Mouse (Mus musculus): Measurements from ENCODE around the gene Stpg1.

Gene Stpg1

DNA sequence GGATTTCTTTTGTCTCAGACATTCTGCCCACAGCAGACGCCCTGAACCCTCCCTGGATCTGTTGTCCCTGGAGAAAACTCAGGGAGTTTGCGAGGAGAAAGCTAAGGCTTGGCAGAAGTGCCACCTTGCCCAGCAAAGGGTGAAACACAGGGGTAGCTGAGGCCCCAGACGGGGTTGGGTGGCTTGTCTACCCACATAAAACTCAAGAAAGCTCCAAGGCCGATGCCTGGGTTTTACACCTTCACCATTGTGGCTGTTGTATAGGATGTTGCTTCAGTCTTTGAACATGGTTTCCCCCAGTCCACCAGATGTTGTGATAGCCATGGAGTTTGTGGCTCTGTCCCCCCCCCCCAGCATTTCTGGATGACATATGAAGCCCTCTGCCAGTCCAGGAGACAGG lies 90.2 kb downstream of the Stpg1 start:
- no peaks in the 10 kb centered on the region; the same call in 1 of the 2 replicates for H3K27me3 ChIP-seq (ENCODE audit: control insufficient read depth, insufficient read depth, low read length, poor library complexity, severe bottlenecking)
- no peaks in the 10 kb centered on the region for H3K36me3 ChIP-seq (ENCODE audit: control insufficient read depth, insufficient read depth, low read length, poor library complexity, severe bottlenecking)
- DNase-seq (ENCODE audit: low read depth, low spot score): no peak
